Mouse (Mus musculus) lung, embryonic 14.5 days (tissue): ENCODE results near the gene Dhx40. TPM values are rescaled to one million over a fixed set of nuclear protein-coding genes. Genes with fewer than 3 reads are reported as not detected.

Experiments
- ATAC-seq: fragments of 200-750 bp; cut with Nextera tagmentation; 2 replicates; pipeline ENCODE4 v1.8.0; 2017; ENCODE audit warnings: mild to moderate bottlenecking, moderate TSS enrichment, moderate library complexity; ENCODE audit not compliant: insufficient read depth
- DNase-seq: peaks from one replicate; pipeline ENCODE4 v3.0.0-alpha.2; 2015
- H3K27ac ChIP-seq: fragments of 300-500 bp; sonication (generic); 2 replicates; pipeline ENCODE4 v1.5.1; 2014; ENCODE audit warnings: low read depth, mild to moderate bottlenecking, moderate library complexity
- H3K27me3 ChIP-seq: fragments of 300-500 bp; sonication (generic); 2 replicates; pipeline ENCODE4 v1.6.1; 2014; ENCODE audit warnings: low read length, control low read depth; ENCODE audit not compliant: insufficient read depth
- H3K36me3 ChIP-seq: fragments of 300-500 bp; sonication (generic); 2 replicates; pipeline ENCODE4 v1.6.1; 2014; ENCODE audit warnings: control low read depth; ENCODE audit not compliant: insufficient read depth
- H3K4me1 ChIP-seq: fragments of 300-500 bp; sonication (generic); 2 replicates; pipeline ENCODE4 v1.6.1; 2014; ENCODE audit warnings: antibody characterized with exemption, control low read depth; ENCODE audit not compliant: insufficient read depth
- H3K4me2 ChIP-seq: fragments of 300-500 bp; sonication (generic); 2 replicates; pipeline ENCODE4 v1.6.1; 2014; ENCODE audit warnings: mild to moderate bottlenecking
- H3K4me3 ChIP-seq: fragments of 300-500 bp; sonication (generic); 2 replicates; pipeline ENCODE4 v1.5.1; 2014; ENCODE audit warnings: low read depth, low read length
- H3K9ac ChIP-seq: fragments of 300-500 bp; sonication (generic); 2 replicates; pipeline ENCODE4 v1.6.1; 2014
- H3K9me3 ChIP-seq: fragments of 300-500 bp; sonication (generic); 2 replicates; pipeline ENCODE4 v1.6.1; 2016; ENCODE audit warnings: low read depth, low read length, control low read depth
- CTCF ChIP-seq: IDR thresholded peaks from 2 replicates; pipeline ENCODE4 v1.5.1; 2016; ENCODE audit warnings: antibody characterized with exemption, low read depth
- WGBS: fragments of 180-500 bp; shearing (Covaris S2); extraction: QIAGEN DNeasy Blood & Tissue Kit; methylation state at CpG from one replicate; pipeline ENCODE4 v1.1.7; 2014; 5-methylcytosine and 5-hydroxymethylcytosine counted together
- polyA plus RNA-seq: library from polyadenylated mRNA; unstranded; fragments of >200 nt; fragmentation: Nextera tagmentation; extraction: Ambion mirVana; gene quantifications from 2 replicates; pipeline ENCODE4 v1.2.1, GENCODE M21; 2014

Dhx40 gene
- polyA plus RNA-seq, 1 experiment from 2014 or later: 29.9 TPM

DNA sequence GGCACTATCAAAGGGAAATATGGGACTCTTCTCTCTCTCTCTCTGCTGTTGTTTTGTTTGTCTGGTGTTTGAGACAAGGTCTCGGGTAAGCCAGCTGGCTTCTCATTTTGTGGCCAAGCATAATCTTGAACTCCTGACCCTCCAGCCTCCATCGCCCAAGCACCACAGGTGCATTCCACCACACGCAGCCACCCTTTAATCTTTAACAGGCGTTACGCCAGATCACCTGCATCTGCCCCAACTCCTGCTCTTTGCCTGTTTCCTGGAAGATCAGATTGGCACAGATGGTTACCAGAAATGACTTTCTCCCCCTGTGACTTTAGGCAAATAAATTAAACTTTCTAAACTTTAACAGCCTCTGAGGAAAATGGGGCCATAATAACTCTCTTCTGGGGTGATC, 36.3 kb upstream of the Dhx40 start:
- ATAC-seq: no peak
- WGBS: 64% methylated on average over 5 of the region's 5 CpGs
- no peak overlapping the region for H3K27ac ChIP-seq
- no peak overlapping the region for H3K9ac ChIP-seq
- H3K9me3 ChIP-seq: no peaks in the 10 kb centered on the region
- no peaks in the 10 kb centered on the region for H3K36me3 ChIP-seq
- TF ChIP-seq CTCF: no peak
- no peak for DNase-seq
- H3K4me1 ChIP-seq: peaks cover 6% of the 10 kb centered on the region; the same call in 1 of the 2 replicates
- no peak overlapping the region for H3K4me2 ChIP-seq
- no peaks in the 10 kb centered on the region for H3K27me3 ChIP-seq
- no peak overlapping the region for H3K4me3 ChIP-seq

DNA sequence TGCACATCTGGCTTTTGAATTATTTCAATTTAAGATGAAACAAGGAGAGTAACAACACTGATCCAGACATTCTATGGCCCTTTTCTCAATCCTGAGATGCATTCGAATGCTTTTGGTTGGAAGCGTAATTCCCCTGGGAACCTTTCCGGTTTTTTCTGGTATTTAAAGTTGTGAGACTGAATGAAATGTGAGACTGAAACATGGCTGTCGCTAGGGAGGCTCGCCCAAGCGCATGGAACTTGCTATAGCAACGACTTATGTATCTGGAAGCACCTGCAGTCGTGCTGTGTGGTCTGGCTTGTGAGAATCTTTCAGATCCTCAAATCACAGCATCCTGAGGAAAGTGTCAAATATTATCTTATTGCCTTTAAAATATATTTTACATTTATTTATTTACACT, 33.7 kb upstream of the Dhx40 start:
- Histone ChIP-seq H3K9me3 (no peaks in the 10 kb centered on the region), H3K27ac (no peak overlapping the region), H3K4me1 (peaks cover 6% of the 10 kb centered on the region; the same call in 1 of the 2 replicates), H3K36me3 (no peaks in the 10 kb centered on the region), H3K4me3 (no peak overlapping the region), H3K9ac (no peak overlapping the region), H3K4me2 (no peak overlapping the region), H3K27me3 (no peaks in the 10 kb centered on the region)
- DNase-seq (no peak), ATAC-seq (no peak)
- WGBS: 70% methylated on average over 8 of the region's 8 CpGs
- no peak for TF ChIP-seq CTCF

DNA sequence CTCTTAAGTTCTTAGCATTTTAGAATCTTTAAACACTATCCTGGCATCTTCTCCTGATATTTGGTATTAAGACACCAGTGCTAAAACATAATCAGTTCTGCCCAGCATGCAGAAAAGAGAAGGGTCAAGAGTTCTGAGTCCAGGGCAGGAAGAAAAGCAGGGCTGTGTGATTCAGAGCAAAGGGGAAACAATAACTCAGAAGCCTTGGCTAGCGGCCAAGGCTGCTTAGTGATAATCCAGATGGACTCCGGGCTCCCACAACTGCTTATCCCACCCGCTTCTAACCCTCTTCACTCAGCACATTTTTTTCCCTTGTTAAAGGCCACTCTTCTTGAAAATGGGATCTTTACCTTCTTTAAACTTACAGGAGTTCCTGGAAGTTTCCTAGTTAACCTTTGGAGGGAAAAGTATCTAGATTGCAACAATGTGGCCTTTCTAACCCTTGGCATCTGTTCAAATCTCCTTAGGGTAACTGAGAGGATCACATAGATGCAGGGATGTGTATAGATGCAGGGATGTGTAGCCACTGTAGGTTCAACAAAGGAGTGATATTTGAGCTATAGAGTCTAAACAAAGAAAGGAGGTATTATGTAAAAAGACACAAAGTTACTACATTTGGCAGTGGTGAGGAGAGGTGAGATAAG, 33.1 kb upstream of the Dhx40 start:
- no peaks in the 10 kb centered on the region for H3K27me3 ChIP-seq
- ATAC-seq (peak; percentile 60; the same call in 1 of the 2 replicates), DNase-seq (peak; percentile 96)
- 5% methylated on average over 3 of the region's 3 CpGs for WGBS
- H3K27ac ChIP-seq: peak overlapping the region; percentile 37
- no peak overlapping the region for H3K4me2 ChIP-seq
- no peaks in the 10 kb centered on the region for H3K9me3 ChIP-seq
- H3K9ac ChIP-seq: no peak overlapping the region
- peaks cover 6% of the 10 kb centered on the region; the same call in 1 of the 2 replicates for H3K4me1 ChIP-seq
- H3K4me3 ChIP-seq: no peak overlapping the region
- no peaks in the 10 kb centered on the region for H3K36me3 ChIP-seq
- no peak for TF ChIP-seq CTCF

DNA sequence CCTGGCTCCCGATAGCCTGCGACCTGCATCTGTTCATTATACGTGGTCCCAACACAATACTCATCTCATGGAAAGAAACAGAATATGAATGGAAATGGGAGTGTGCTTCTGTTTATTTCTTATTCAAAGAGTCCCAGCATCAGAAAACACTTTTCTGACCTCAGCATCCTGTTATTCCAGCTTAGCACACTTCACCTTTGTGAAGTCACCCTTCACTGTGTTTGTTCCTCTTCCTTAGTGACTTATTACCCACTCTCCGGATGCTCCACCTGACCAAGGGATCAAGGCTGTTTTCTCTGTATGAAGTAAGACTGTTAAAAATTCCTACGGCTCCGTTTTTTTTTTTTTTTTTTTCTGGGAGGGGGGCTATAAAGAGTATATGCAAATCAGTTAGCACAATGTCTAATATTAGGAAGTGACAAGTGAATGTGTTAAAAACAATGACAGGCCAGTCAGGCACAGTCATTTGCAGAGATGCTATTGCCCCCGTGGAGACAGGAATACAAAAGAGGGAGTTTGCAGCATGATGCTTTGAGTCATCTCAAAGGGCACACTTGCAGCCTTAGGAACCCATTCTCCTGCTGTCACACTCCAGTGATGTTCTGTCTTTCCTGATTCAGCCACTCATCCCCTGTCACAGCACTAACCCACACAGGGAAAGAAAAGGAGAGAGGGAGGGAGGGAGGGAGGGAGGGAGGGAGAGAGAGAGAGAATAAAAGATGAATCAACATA, 32.3 kb upstream of the Dhx40 start:
- peak; percentile 38 for DNase-seq
- peaks cover 6% of the 10 kb centered on the region; the same call in 1 of the 2 replicates for H3K4me1 ChIP-seq
- no peak overlapping the region for H3K4me3 ChIP-seq
- H3K27me3 ChIP-seq: no peaks in the 10 kb centered on the region
- TF ChIP-seq CTCF: no peak
- peak overlapping the region; percentile 38 for H3K27ac ChIP-seq
- 37% methylated on average over 7 of the region's 7 CpGs for WGBS
- no peak overlapping the region for H3K4me2 ChIP-seq
- no peaks in the 10 kb centered on the region for H3K36me3 ChIP-seq
- no peak overlapping the region for H3K9ac ChIP-seq
- H3K9me3 ChIP-seq: no peaks in the 10 kb centered on the region
- 0 out of 2 replicates have a peak, but pooled peaks have one; percentile 49 for ATAC-seq

- H3K9me3 ChIP-seq: no peaks in the 10 kb centered on the region
- no peak overlapping the region for H3K4me3 ChIP-seq
- H3K27me3 ChIP-seq: no peaks in the 10 kb centered on the region
- DNase-seq (no peak), ATAC-seq (no peak)
- no peaks in the 10 kb centered on the region for H3K36me3 ChIP-seq
- H3K4me2 ChIP-seq: no peak overlapping the region
- H3K4me1 ChIP-seq: peaks cover 6% of the 10 kb centered on the region; the same call in 1 of the 2 replicates
- H3K9ac ChIP-seq: no peak overlapping the region
- TF ChIP-seq CTCF: no peak
- H3K27ac ChIP-seq: no peak overlapping the region
- WGBS: 77% methylated on average over 1 of the region's 1 CpGs
These were observed 31.2 kb upstream of the Dhx40 start for GRCm38 (mm10) chr11:86838792-86839191.

DNA sequence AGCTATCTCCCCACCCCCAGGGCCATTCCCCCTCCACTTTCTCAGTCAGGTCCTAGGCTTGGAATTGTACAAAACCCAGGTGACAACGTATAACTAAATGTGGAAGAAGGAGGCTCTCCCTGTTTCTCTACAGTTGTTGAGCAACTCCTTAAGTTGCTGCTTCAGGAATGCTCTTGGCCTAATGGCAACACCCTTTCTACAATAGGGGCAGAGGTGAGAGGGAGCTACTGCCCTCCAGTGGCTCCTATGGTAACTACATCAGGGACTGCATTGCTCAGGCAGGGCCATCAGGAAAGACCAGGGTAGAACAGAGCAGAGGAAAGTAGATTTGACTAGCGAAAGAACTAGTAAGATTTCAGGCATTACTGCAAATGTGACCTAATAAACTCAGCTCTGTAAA, 28.8 kb upstream of the Dhx40 start:
- TF ChIP-seq CTCF: peak; percentile 88
- DNase-seq (peak; percentile 90), ATAC-seq (peak; percentile 65; the same call in 1 of the 2 replicates)
- H3K9me3 ChIP-seq: no peaks in the 10 kb centered on the region
- no peaks in the 10 kb centered on the region for H3K27me3 ChIP-seq
- peaks cover 6% of the 10 kb centered on the region; the same call in 1 of the 2 replicates for H3K4me1 ChIP-seq
- no peak overlapping the region for H3K4me3 ChIP-seq
- H3K9ac ChIP-seq: no peak overlapping the region
- no peak overlapping the region for H3K4me2 ChIP-seq
- WGBS: 56% methylated on average over 2 of the region's 2 CpGs
- H3K27ac ChIP-seq: no peak overlapping the region
- no peaks in the 10 kb centered on the region for H3K36me3 ChIP-seq

- no peaks in the 10 kb centered on the region for H3K9me3 ChIP-seq
- DNase-seq (no peak), ATAC-seq (no peak)
- H3K4me1 ChIP-seq: no peaks in the 10 kb centered on the region
- 59% methylated on average over 8 of the region's 8 CpGs for WGBS
- TF ChIP-seq CTCF: no peak
- H3K4me2 ChIP-seq: no peak overlapping the region
- H3K27me3 ChIP-seq: no peaks in the 10 kb centered on the region
- no peak overlapping the region for H3K4me3 ChIP-seq
- no peaks in the 10 kb centered on the region for H3K36me3 ChIP-seq
- H3K27ac ChIP-seq: no peak overlapping the region
- H3K9ac ChIP-seq: no peak overlapping the region
These were observed 27.2 kb upstream of the Dhx40 start for GRCm38 (mm10) chr11:86834628-86835338.
